21 mouse cellular contexts compared by ENCODE assay signal in the genomic region with DNA sequence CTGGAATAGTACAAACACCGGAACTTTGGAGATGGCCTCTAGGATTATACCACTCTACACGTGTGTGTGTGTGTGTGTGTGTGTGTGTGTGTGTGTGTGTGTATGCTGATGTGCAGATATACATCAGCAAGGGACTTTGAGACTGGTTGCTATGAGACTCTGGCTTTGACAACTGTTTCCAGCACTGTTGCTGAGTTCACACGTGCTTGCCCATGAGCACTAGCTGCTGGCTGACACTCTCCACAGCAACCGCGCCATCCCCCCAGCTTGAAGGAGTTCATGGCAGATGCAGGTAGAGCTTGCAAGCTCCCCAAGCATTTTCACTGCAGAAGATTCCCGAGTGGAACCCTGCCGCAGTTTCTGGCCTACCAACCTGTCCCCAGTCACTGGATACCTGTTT. TPM values are rescaled to one million over a fixed set of nuclear protein-coding genes. Genes with fewer than 3 reads are reported as not detected.
DNase-seq lines count a peak whose midpoint lies in the region; ATAC-seq and TF ChIP-seq lines count a peak whose summit lies in the region.
"Had no signal": no experiment of that assay in that cellular context is flagged by ENCODE, and none has a peak within 500 bp of the region (broad histone marks: within the 10 kb centered on the region; RNA-seq: fewer than 3 reads in every experiment).

No protein-coding gene starts in this region.

- H3K27ac ChIP-seq in intestine, embryonic 15.5 days = no peak overlapping the region
- no peak overlapping the region for H3K27ac ChIP-seq in intestine, postnatal 0 days (ENCODE audit: low read depth, low read length)
- H3K27ac ChIP-seq in midbrain, embryonic 15.5 days = no peak overlapping the region
- no peak overlapping the region for H3K27ac ChIP-seq in midbrain, embryonic 10.5 days (replicated peaks)
- H3K27ac ChIP-seq in stomach, postnatal 0 days (replicated peaks) = no peak overlapping the region
- H3K27ac ChIP-seq: embryonic facial prominence, embryonic 15.5 days; forebrain, embryonic 12.5 days; gastrocnemius, adult 2 months; hindbrain, embryonic 10.5 days; hindbrain, embryonic 14.5 days had no signal

- 0 out of 2 replicates have a peak, but pooled peaks have one; percentile 1 for ATAC-seq in intestine, embryonic 15.5 days
- no peak for ATAC-seq in intestine, postnatal 0 days
- ATAC-seq in midbrain, embryonic 15.5 days (replicated peaks) = 0 out of 2 replicates have a peak, but pooled peaks have one; percentile 45
- ATAC-seq in stomach, postnatal 0 days (ENCODE audit: low FRiP score, low TSS enrichment) = no peak
- ATAC-seq in erythroblast, adult 5-6 weeks (replicated peaks; ENCODE audit: low FRiP score, poor library complexity, severe bottlenecking) = no peak
- ATAC-seq: forebrain, embryonic 16.5 days had no signal

- H3K4me2 ChIP-seq in intestine, embryonic 15.5 days (replicated peaks) = no peak overlapping the region
- H3K4me2 ChIP-seq in intestine, postnatal 0 days (replicated peaks; ENCODE audit: low read depth) = no peak overlapping the region
- no peak overlapping the region for H3K4me2 ChIP-seq in midbrain, embryonic 15.5 days
- no peak overlapping the region for H3K4me2 ChIP-seq in stomach, postnatal 0 days (replicated peaks; ENCODE audit: low read depth)
- H3K4me2 ChIP-seq: embryonic facial prominence, embryonic 15.5 days; forebrain, embryonic 12.5 days; heart, embryonic 12.5 days; hindbrain, embryonic 14.5 days had no signal

- H3K9me3 ChIP-seq in intestine, embryonic 15.5 days = no peaks in the 10 kb centered on the region
- H3K9me3 ChIP-seq in intestine, postnatal 0 days (ENCODE audit: control insufficient read depth) = no peaks in the 10 kb centered on the region
- no peaks in the 10 kb centered on the region for H3K9me3 ChIP-seq in midbrain, embryonic 15.5 days
- H3K9me3 ChIP-seq in midbrain, embryonic 10.5 days (replicated peaks) = no peaks in the 10 kb centered on the region
- no peaks in the 10 kb centered on the region for H3K9me3 ChIP-seq in stomach, postnatal 0 days (ENCODE audit: control insufficient read depth, low read length)
- H3K9me3 ChIP-seq: embryonic facial prominence, embryonic 15.5 days; forebrain, embryonic 12.5 days; heart, embryonic 12.5 days; hindbrain, embryonic 10.5 days had no signal

- H3K4me3 ChIP-seq in intestine, embryonic 15.5 days (replicated peaks) = no peak overlapping the region
- H3K4me3 ChIP-seq in intestine, postnatal 0 days (ENCODE audit: low read depth, low read length) = no peak overlapping the region
- no peak overlapping the region for H3K4me3 ChIP-seq in midbrain, embryonic 15.5 days
- no peak overlapping the region for H3K4me3 ChIP-seq in midbrain, embryonic 10.5 days
- no peak overlapping the region for H3K4me3 ChIP-seq in stomach, postnatal 0 days (ENCODE audit: low read depth, low read length)
- H3K4me3 ChIP-seq: embryonic facial prominence, embryonic 15.5 days; forebrain, embryonic 12.5 days; gastrocnemius, adult 2 months; heart, embryonic 12.5 days; hindbrain, embryonic 10.5 days had no signal

- DNase-seq in midbrain, embryonic 10.5 days (ENCODE audit: low spot score) = no peak
- peak; percentile 28 for DNase-seq in R1 (ENCODE audit: low read depth, low spot score)
- DNase-seq in stomach, postnatal 0 days (ENCODE audit: low spot score) = peak; percentile 43
- DNase-seq: adrenal gland, adult 8-10 months; adrenal gland, postnatal 36 days; cerebellum, adult 8-10 months; cerebellum, postnatal 14 days; embryo, embryonic 11 days; gastrocnemius, adult 2 months; gastrocnemius, postnatal 25 days had no signal

- peaks cover 8% of the 10 kb centered on the region; the same call in 1 of the 2 replicates for H3K4me1 ChIP-seq in intestine, embryonic 15.5 days (replicated peaks)
- peaks cover 2% of the 10 kb centered on the region; the same call in 1 of the 2 replicates for H3K4me1 ChIP-seq in intestine, postnatal 0 days (replicated peaks; ENCODE audit: control insufficient read depth, insufficient read depth, low read length)
- no peaks in the 10 kb centered on the region; the same call in 1 of the 2 replicates for H3K4me1 ChIP-seq in midbrain, embryonic 15.5 days
- peaks cover 18% of the 10 kb centered on the region for H3K4me1 ChIP-seq in midbrain, embryonic 10.5 days
- H3K4me1 ChIP-seq in stomach, postnatal 0 days (replicated peaks; ENCODE audit: control insufficient read depth, insufficient read depth) = no peaks in the 10 kb centered on the region

- no peaks in the 10 kb centered on the region for H3K36me3 ChIP-seq in intestine, embryonic 15.5 days
- no peaks in the 10 kb centered on the region for H3K36me3 ChIP-seq in intestine, postnatal 0 days (ENCODE audit: control insufficient read depth, insufficient read depth)
- H3K36me3 ChIP-seq in midbrain, embryonic 15.5 days (replicated peaks) = 0 out of 2 replicates have a peak, but pooled peaks cover 2% of the 10 kb centered on the region
- H3K36me3 ChIP-seq in midbrain, embryonic 10.5 days = 0 out of 2 replicates have a peak, but pooled peaks cover 3% of the 10 kb centered on the region
- no peaks in the 10 kb centered on the region for H3K36me3 ChIP-seq in stomach, postnatal 0 days (ENCODE audit: control insufficient read depth, insufficient read depth, low read length)
- H3K36me3 ChIP-seq: embryonic facial prominence, embryonic 15.5 days; forebrain, embryonic 12.5 days; heart, embryonic 12.5 days; hindbrain, embryonic 10.5 days had no signal

- H3K27me3 ChIP-seq in intestine, embryonic 15.5 days (replicated peaks) = no peaks in the 10 kb centered on the region
- no peaks in the 10 kb centered on the region for H3K27me3 ChIP-seq in intestine, postnatal 0 days (replicated peaks; ENCODE audit: control insufficient read depth, insufficient read depth, low read length)
- H3K27me3 ChIP-seq in midbrain, embryonic 15.5 days (replicated peaks) = no peaks in the 10 kb centered on the region
- H3K27me3 ChIP-seq in midbrain, embryonic 10.5 days (ENCODE audit: low read depth, poor library complexity, severe bottlenecking) = no peaks in the 10 kb centered on the region
- no peaks in the 10 kb centered on the region for H3K27me3 ChIP-seq in stomach, postnatal 0 days (ENCODE audit: control insufficient read depth, insufficient read depth, low read length)
- H3K27me3 ChIP-seq: embryonic facial prominence, embryonic 15.5 days; heart, embryonic 12.5 days had no signal

- TF ChIP-seq CTCF in intestine, postnatal 0 days (IDR thresholded peaks at IDR 0.05; ENCODE audit: low read depth) = no peak
- TF ChIP-seq CTCF in stomach, postnatal 0 days (IDR thresholded peaks at IDR 0.05; ENCODE audit: low read depth) = no peak

- TF ChIP-seq EP300 in stomach, postnatal 0 days (optimal IDR thresholded peaks at IDR 0.05) = no peak

- no peak overlapping the region for H3K9ac ChIP-seq in intestine, embryonic 15.5 days
- no peak overlapping the region for H3K9ac ChIP-seq in intestine, postnatal 0 days (ENCODE audit: low read depth, low read length)
- H3K9ac ChIP-seq in midbrain, embryonic 15.5 days = no peak overlapping the region
- H3K9ac ChIP-seq in stomach, postnatal 0 days (ENCODE audit: low read length) = no peak overlapping the region
- H3K9ac ChIP-seq: embryonic facial prominence, embryonic 15.5 days; forebrain, embryonic 12.5 days; heart, embryonic 12.5 days; hindbrain, embryonic 14.5 days had no signal

- 48% methylated on average over 7 of the region's 7 CpGs for WGBS in intestine, embryonic 15.5 days
- WGBS in intestine, postnatal 0 days = 34% methylated on average over 7 of the region's 7 CpGs
- whole genome bisulfite sequencing in midbrain, embryonic 15.5 days = 45% methylated on average over 7 of the region's 7 CpGs
- 62% methylated on average over 7 of the region's 7 CpGs for WGBS in midbrain, embryonic 10.5 days
- 50% methylated on average over 7 of the region's 7 CpGs for WGBS in stomach, postnatal 0 days

RNA-seq across cellular contexts. Expression of a gene that starts 48.3 kb away (rescaled TPM):
- 21.8 and 22.3 TPM in 2 replicates for polyA plus RNA-seq in intestine, embryonic 15.5 days (2015; fragmentation: Nextera tagmentation; extraction: Ambion mirVana)
- polyA plus RNA-seq in intestine, postnatal 0 days (2015; fragmentation: Nextera tagmentation; extraction: Ambion mirVana) = 10.6 and 11.8 TPM in 2 replicates
- 60.0 and 65.7 TPM in 2 replicates for polyA plus RNA-seq in midbrain, embryonic 15.5 days (2015; fragmentation: Nextera tagmentation; extraction: Ambion mirVana)
- 10.4 and 17.3 TPM in 2 replicates for polyA plus RNA-seq in midbrain, embryonic 10.5 days (2016; fragmentation: Nextera tagmentation; extraction: Ambion mirVana)
- polyA plus RNA-seq in stomach, postnatal 0 days (2015; fragmentation: Nextera tagmentation; extraction: Ambion mirVana) = 47.6 and 47.7 TPM in 2 replicates
- total RNA-seq in erythroblast, adult 5-6 weeks (2015; ENCODE audit: low replicate concordance) = not detected in 2 replicates
- total RNA-seq in erythroblast, adult 5-6 weeks (2017; ENCODE audit: low replicate concordance) = 0.42 TPM in 1 of 2 replicates, not detected in the other
- total RNA-seq: granulocyte monocyte progenitor cell, adult 5-6 weeks had no signal

Comparison
In these comparisons a context has a peak if more than half of its experiments do, and no peak if none do; other contexts are left out.
1. ATAC-seq: peak in intestine, embryonic 15.5 days (single experiment) and midbrain, embryonic 15.5 days (single experiment); none in intestine, postnatal 0 days (single experiment), stomach, postnatal 0 days (single experiment) and erythroblast, adult 5-6 weeks (single experiment).